Mouse (Mus musculus): ENCODE measurements at regions not wholly inside any gene's neighbourhood (a gene's known extent, or its start where the extent isn't known, plus 50 kb on each side); places are given as distances from the start of the nearest gene placed in this dataset.
A peak's percentile ranks its signal among the peaks of the same experiment; 100 is the strongest.

DNA sequence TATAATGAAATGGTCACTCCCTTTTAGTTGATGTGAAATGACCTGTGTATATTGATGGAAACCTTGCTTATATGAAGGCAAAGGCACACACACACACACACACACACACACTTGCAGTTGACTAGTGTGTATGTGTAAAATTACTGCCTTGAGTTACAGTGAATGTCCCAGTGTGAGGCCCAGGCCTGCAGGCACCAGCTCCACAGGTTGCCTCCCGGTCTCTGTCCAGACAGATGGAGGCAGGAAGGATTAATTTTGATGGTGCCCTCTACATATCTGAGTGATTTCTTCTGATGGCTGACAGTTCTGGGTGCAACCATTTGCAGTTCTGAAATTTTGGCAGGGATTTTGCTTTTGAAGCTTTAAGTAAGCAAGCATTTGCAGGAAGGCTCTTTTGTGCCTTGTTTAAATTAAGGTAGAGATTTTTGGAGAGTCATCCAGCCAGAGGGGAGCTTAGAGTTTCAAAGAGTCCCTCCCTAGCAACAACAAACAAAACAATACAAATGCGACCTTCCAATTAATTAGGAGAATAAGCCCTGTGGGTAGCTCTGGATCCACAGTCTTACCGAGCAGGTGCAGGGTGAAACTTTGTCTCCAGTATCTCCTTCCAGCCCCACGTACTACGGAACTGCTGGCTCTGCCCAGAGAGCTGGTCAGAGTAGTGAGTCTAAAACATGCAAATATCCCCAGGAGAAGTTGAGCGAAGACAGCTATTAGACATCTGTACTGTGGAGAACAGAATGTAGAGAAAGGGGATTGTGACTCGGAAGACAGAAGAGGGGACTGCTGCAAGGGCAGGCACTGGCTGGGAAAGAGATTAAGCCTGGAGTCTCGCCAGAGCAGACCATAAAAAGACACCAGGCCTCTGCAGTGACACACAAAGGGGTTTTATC, 87.5 kb upstream of the Tut7 start:
- no peak for DNase-seq

DNA sequence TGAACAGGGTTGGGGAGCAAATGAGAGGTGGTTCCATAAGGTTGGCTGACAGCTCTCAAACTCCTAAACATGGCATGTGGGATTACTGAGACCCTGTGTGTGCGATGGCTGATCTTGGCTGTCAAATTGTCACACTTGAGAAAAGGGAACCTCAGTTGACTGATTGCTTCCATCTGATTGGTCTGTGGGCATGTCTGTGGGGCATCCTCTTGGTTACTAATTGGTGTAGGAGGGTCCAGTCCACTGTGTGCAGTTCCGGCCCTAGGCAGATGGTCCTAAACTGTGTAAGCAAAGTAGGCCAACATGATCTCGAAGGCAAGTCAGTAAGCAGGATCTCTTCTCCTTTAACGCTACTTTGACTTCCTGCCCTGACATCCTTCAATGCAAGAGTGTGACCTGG, 86.5 kb upstream of the Tut7 start:
- no peak for DNase-seq

DNA sequence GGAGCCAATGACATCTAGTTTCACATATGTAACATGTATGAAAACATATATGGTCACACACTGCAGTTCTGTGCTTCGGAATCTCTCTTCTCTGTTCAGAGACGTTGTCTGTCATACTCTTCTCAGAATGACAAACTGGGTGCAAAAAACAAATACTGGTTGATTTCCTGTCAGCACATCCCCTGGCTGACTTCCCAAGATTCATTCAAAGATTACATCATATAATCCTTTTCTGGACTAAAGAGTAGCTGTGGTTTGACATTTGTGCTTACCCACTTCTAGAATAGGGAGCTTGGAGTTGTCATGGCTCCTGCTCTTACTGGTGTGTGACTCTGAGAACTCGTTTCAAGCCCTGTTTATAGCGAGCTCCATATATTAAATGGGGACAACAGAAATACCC, 85.8 kb upstream of the Tut7 start:
- DNase-seq: no peak

DNA sequence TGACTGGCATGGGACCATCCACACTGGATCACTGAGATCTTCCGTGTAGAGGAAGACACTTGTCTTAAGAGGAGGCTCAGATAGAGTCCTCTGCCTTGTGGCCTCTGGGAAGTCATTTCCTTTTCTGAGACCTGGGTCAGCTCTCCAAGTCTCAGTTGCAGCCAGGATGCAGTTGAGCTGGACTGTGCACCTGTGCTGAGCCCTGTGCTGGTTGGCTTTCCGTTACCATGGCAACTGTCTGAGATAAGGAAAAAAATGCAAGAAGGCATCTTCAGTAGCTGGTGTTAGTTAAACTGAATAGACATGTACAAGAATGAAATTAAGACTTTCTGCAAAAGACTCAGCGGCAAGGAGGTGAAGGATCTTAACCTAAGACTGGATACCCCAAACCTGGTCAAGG, 82.5 kb upstream of the Tut7 start:
- no peak for DNase-seq

DNA sequence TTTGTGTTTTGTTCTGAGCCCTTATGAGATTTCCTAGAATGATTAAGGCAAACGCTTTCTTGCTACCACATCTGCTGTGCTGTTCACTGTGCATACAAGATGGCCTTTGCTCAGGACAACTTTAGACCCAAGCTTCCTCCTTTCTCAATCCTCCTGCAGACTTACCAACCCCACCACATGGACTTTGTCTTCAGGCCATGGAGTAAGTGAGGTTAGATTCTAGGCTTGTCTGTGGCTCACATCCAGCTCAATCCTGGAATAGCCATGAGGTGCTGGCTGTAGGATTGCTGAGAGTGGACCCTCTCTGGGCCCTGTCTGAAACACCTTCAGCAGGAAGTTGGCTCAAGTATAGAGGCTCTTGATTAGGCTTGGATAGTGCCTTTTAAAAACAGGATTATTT, 81.5 kb upstream of the Tut7 start:
- DNase-seq: no peak

DNA sequence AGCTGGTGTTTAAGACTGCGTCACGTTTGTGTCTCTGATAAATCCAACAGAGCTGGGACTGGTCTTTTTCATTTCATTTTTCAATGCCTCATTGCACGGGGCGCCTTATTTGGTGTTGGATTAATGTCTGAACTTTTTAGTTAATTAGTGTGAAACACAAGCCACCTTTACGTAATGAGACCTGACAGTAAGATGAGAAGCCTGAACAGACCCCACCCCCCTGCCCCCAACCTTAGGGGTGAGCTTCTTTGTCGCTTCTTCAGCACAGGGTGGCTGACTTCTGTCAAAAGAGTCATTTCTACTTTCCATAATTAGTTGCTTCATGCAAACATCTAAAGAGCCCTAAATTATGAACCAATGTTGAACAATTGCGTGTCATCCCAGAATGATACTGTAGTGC, 76.6 kb upstream of the Tut7 start:
- no peak for DNase-seq

DNA sequence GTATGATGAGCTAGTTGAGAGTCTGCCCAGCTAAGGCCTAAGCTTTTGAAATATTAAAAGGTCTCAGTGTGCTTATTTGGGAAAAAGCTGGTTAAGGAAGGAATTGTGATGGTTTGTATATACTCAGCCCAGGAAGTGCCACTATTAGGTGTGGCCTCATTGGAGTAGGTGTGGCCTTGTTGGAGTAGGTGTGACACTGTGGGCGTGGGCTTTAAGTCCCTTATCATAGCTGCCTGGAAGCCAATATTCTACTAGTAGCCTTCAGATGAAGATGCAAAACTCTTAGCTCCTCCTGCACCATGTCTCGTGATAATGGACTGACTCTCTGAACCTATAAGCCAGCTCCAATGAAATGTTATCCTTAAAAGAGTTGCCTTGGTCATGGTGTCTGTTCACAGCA, 72.8 kb upstream of the Tut7 start:
- no peak for DNase-seq

DNA sequence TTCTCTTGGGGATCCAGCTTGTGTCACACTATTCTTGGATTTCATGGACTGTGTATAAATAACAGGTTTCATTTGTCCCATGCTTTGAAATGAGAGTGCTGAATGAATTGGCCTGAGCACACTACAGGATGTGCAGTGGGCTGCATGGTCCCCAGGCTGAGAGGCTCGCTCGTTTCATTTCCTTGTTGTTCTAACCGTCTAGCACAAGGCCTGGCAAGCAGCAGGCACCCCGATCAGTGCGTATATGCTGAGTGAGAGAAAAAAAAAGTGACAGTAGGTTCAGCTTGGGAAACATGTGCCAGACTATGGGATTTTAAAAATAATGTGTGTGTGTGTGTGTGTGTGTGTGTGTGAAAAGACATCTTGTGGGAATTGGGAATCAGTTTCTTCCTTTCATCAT, 71.1 kb upstream of the Tut7 start:
- DNase-seq: peak; percentile 17

DNA sequence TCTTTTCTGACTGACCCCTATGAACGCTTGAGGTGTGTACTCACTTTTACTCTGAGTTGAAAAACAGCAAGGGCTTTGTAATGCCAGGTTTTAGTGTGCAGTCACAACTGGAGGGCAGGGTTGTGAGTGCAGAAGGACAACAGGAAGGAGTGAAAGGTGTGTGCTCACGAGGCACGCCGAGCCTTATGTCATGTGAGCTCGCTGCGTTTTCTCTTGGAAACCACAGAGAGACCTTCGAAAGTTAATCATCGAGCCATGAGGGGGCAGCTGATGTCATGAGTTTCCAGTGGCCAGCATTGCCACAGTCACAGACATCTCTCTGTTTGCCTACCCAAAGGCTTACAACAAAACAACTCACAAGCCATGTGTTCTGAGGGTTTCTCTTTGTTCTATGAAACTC, 70.0 kb upstream of the Tut7 start:
- DNase-seq: no peak

DNA sequence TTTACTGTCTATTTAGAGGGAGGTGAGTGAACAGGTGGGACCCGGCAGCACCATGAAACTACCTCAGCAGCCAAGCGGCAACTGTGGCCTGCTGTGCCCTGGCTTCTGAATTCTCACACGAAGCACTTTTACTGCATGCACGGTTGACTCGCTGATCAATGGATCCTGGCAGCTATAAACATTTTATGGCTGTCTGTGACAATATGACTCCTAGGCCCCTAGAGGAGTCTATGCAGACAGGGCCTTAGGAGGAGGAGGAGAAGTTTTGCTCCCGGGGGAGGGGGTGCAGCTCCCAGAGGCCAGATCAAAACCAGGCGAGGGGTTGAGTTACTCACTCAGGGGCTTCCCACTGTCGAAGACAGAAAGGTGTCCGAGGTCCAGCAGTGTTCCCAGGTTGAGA, 69.4 kb upstream of the Tut7 start:
- no peak for DNase-seq

DNA sequence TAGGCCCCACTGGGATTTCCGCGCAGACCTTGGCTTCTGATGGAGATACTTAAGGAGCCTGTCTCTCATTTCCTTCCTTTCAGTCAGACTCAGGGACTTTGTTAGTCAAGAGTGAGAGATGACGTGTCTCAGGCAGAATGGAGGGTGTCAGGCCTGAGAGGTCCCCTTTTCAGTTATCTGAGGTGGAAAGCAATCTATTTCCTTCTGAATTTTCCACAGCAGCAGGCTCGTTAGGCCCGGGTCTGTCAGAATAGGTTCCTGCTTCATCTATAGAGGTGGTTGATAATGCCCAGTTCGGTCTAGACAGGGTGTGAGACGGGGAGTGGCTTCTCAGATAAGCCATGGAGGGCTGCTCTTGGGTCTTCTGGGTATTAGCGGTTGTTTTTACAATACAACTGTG, 68.8 kb upstream of the Tut7 start:
- no peak for DNase-seq

DNA sequence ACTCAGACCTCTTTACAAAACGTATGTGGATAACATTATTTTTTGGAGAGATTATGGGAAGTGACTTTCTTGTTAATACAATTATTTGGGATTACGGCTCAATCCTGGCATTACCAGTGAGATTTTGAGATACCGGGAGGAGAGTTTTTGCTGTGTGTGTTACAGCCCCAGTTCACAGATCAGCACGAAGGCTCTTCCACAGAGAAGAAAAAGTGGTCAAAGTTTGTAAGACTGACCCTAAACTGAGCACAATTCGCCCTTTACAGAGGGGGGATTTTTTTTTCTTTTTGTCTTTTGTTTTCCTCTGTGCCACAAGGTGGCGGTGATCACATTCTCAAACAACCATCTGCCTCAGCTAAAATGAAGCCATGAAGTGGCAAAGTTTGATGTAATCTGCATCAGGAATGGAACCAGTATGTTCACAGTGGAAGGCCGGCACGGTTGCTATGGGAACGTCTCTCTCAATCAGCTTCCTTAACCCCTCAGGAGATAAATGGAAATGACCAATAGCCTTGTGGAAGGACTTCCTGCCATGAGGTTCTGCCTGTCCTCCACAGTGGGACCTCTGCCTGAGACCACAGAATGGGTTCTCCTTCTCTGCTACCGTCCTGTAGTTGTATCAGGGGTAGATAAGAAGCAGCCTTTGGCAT, 66.6 kb upstream of the Tut7 start:
- DNase-seq: peak; percentile 49

DNA sequence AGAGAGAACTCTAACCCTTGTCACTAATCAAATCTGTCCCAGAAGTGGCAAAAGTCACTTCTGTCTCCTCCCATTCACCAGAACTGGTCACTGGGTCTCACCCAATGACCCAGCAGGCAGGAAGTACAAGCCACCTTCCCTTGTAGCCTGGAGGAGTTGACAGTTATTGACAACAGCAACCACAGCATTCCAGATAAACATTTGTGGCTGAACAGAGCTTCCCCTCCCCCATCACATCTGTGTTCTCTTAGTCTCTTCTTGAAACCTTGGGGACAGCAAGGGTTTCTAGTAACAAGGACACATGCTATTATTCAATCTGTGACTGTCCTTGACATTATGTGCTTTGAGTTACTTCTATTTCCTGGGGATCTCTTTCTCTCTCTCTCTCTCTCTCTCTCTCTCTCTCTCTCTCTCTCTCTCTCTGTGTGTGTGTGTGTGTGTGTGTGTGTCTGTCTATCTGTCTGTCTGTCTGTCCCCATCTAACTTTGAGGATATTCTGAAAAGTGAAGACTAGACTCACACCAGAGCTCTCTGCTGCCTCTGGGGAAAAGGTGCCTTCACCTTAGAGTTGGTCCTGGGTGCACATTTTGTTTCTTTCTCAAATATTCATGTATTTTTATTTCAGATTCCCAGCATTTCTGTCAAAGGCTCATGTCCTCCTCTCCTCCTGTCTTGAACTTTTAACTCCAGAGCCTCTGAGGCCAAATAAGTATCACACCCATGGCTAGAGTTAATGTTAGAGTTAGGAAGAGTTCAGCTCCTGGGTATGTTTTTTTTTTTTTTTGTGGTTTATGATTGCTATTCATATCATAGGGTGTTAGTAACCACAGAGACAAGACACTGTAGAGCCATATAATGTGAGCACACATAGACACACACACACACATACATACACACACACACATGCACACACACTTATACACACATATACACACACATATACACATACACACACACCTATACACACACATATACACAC, 65.4 kb upstream of the Tut7 start:
- no peak for DNase-seq

DNA sequence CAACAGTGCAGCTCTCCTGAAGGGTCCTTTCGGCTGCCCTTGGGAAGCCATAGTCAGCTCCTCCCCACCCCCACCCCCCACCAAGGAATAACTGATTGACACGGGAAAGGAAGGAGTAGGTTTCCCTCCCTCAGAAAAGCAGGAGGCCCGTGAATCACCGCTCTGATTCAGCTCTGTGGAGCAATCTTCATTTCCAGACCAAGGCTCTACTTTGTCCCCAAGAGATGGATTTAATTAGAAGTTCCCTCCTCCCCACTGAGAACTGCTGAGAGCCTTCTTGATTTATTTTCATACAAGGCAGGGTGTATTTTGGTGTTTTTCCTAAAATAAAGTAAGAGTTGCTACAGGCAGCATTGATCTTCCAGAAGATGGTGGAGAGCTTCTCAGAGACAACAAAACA, 64.4 kb upstream of the Tut7 start:
- no peak for DNase-seq

DNA sequence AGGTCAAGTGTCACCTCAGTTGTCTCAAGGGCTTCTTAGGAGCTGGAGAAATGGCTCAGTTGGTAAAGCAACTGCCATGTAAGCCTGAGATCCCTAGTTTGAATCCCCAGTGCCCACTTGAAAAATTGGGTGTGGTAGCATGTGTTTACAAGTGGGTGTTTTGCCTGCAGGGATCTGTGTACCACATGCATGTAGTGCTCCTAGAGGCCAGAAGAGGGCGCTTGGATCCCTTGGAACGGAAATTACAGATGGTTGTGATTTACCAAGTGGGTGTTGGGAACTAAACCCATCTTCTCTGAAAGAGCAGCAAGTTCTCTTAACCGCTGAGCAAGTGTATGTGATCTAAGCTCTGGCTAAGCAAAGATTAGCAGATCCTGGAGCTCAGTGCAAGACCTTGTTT, 63.6 kb upstream of the Tut7 start:
- DNase-seq: no peak

DNA sequence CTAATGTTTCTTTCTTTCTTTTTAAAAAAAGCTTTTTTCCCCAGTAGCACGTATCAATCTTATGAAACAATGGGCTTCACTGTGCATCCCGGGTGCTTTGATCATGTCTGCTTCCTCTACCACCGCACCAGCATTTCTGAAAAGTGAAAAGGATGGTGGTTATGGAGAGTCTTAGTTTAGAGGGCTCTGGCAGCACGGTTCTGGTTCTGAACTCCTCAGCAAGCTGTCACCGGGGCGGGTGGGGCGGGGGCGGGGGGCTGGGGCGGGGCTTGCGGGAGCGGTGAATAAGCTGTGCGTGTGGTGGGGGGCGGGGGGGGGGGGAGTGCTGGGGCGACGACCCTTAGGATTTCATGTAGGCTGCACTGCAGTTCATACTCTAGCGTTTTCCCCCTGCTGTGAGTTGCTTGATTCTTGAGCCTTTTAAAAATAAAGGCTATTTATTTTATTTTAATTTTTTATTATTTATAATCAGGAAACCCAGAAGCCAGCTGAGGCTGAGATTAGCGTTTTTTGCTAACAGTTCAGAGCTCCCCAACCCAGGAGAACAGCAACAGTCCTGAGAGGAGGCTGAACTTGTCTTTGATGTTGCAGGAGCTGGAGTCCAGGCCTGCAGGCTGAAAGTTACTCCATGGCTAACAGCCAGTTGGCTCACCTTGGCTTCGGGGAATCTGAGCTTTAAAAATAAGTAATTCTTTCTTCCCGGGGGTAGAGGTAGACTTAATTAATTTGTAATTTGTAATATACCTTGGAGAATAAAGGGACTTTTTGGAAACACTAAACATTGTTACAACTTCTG, 59.2 kb upstream of the Tut7 start:
- no peak for DNase-seq

DNA sequence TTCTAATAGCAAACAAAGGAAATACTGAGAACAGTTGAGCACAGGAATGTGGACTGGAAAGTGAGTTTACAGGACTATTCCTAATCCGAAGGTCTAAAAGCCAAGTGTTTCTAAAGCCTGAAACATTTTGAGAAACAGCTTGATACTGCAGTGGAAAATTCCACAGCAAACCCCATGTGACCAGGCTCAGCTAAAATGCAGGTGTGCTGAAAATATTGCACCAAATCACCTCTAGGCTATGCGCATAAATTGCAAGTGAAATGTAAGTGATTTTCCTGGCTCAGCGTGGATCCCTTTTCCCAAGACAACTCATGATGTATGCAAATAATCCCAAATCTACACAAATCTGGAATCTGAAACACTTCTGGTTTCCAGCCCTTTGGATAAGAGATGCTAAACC, 57.1 kb upstream of the Tut7 start:
- DNase-seq: no peak

DNA sequence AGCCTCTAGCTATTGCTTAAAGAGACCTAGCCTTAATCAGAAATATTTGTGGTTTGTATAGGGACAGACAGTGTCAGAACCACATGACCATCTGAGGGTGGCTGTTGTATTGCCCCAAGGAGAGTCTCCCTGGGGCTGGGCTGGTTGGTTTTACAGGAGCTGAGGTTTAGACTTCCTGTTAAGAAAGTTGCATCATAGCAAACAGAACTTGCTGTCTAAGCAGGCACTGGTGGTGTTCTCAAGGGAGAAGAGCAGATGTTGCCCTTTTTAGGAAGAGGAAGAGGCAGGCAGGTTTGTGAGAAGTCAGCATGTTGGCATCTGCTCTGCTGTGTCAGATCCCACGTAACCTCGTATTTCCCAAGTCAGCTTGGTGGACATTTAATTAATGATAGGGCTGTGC, 52.7 kb upstream of the Tut7 start:
- DNase-seq: no peak

DNA sequence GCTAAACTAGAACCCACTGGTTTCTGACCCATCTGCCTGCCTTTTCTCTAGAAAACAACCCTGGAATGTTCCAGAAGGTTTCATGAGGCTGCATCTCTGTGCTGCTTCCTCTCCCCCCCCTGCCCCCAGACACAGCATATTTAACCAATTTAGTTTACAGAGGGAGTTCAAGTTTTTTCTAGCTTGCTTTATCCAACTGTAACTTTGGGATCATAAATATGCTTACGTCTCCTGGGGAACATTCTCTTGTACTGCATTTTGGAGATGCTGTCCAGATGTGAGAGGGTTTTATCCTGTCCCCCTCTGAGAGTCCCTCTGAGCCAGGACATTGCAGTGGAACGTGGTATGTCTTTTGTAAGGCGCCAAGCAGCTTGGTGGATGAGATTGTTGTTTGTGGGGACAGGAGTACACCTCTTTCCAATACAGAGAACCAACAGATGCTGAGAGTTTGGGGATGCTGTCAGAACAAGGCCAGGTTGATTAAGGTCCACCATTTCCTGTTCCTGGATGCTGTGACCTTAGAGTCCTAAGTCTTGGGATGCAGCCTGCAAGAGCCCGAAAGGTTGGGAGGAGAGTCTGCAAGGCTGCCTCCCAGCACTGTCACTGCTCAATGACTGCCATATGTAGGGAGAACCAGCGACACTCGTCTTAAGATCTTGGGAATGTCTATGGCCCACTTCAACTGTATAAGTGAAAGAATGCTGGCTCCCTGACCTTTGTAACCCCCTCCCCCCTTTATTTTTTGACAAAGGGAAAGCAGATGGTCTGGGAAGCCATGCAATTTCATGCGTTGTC, 51.4 kb upstream of the Tut7 start:
- DNase-seq: no peak

Measured in right cerebral cortex, postnatal 4 days (tissue).